Mouse (Mus musculus) forebrain, embryonic 16.5 days (tissue): Measurements from ENCODE around the gene Adam8. TPM values are rescaled to one million over a fixed set of nuclear protein-coding genes. Genes with fewer than 3 reads are reported as not detected.

Experiments
- ATAC-seq: fragments of 200-750 bp; cut with Nextera tagmentation; 2 replicates; pipeline ENCODE4 v1.8.0; 2017; ENCODE audit warnings: mild to moderate bottlenecking, moderate library complexity
- H3K27ac ChIP-seq: fragments of 300-500 bp; sonication (generic); 2 replicates; pipeline ENCODE4 v1.5.1; 2014; ENCODE audit warnings: low read length, control low read depth
- H3K27me3 ChIP-seq: fragments of 300-500 bp; sonication (generic); replicated peaks from 2 replicates; pipeline ENCODE4 v1.6.1; 2014; ENCODE audit warnings: low read length; ENCODE audit not compliant: control insufficient read depth, insufficient read depth
- H3K36me3 ChIP-seq: fragments of 300-500 bp; sonication (generic); 2 replicates; pipeline ENCODE4 v1.6.1; 2014; ENCODE audit not compliant: control insufficient read depth, insufficient read depth
- H3K4me1 ChIP-seq: fragments of 300-500 bp; sonication (generic); replicated peaks from 2 replicates; pipeline ENCODE4 v1.6.1; 2014; ENCODE audit warnings: low read length; ENCODE audit not compliant: control insufficient read depth, insufficient read depth
- H3K4me2 ChIP-seq: fragments of 300-500 bp; sonication (generic); 2 replicates; pipeline ENCODE4 v1.6.1; 2014; ENCODE audit warnings: mild to moderate bottlenecking, low read length, control low read depth
- H3K4me3 ChIP-seq: fragments of 300-500 bp; sonication (generic); replicated peaks from 2 replicates; pipeline ENCODE4 v1.5.1; 2014; ENCODE audit warnings: mild to moderate bottlenecking, low read length, control low read depth
- H3K9ac ChIP-seq: fragments of 300-500 bp; sonication (generic); replicated peaks from 2 replicates; pipeline ENCODE4 v1.6.1; 2014; ENCODE audit warnings: low read depth, low read length, control low read depth
- H3K9me3 ChIP-seq: fragments of 300-500 bp; sonication (generic); 2 replicates; pipeline ENCODE4 v1.6.1; 2016; ENCODE audit warnings: low read length; ENCODE audit not compliant: control insufficient read depth
- WGBS: fragments of 180-500 bp; shearing (Covaris S2); extraction: QIAGEN DNeasy Blood & Tissue Kit; methylation state at CpG from one replicate; pipeline ENCODE4 v1.1.7; 2014; 5-methylcytosine and 5-hydroxymethylcytosine counted together
- polyA plus RNA-seq: library from polyadenylated mRNA; unstranded; fragments of >200 nt; fragmentation: Nextera tagmentation; extraction: Ambion mirVana; gene quantifications from 2 replicates; pipeline ENCODE4 v1.2.1, GENCODE M21; 2015

Gene Adam8
- polyA plus RNA-seq, 1 experiment from 2014 or later: 4.7 TPM

GRCm38 (mm10) chr7:140006861-140007611, 14.7 kb upstream of the Adam8 start:
- Histone ChIP-seq H3K27ac (no peak overlapping the region), H3K9ac (no peak overlapping the region), H3K9me3 (no peaks in the 10 kb centered on the region), H3K4me1 (no peaks in the 10 kb centered on the region), H3K4me3 (no peak overlapping the region), H3K36me3 (peaks cover 39% of the 10 kb centered on the region), H3K27me3 (no peaks in the 10 kb centered on the region), H3K4me2 (no peak overlapping the region)
- no peak for ATAC-seq
- WGBS: 93% methylated on average over 9 of the region's 9 CpGs

- peaks cover 43% of the 10 kb centered on the region for H3K36me3 ChIP-seq
- WGBS: 94% methylated on average over 8 of the region's 8 CpGs
Measured at GRCm38 (mm10) chr7:140004666-140005065, 12.3 kb upstream of the Adam8 start.

GRCm38 (mm10) chr7:140001086-140001740, 8.9 kb upstream of the Adam8 start:
- H3K9ac ChIP-seq: no peak overlapping the region
- H3K4me3 ChIP-seq: no peak overlapping the region
- no peak overlapping the region for H3K27ac ChIP-seq
- H3K4me1 ChIP-seq: no peaks in the 10 kb centered on the region
- H3K9me3 ChIP-seq: no peaks in the 10 kb centered on the region
- peaks cover 57% of the 10 kb centered on the region for H3K36me3 ChIP-seq
- 53% methylated on average over 12 of the region's 12 CpGs for WGBS
- no peak overlapping the region for H3K4me2 ChIP-seq
- no peaks in the 10 kb centered on the region for H3K27me3 ChIP-seq
- ATAC-seq: no peak

More at GRCm38 (mm10) chr7:140004666-140005065, 12.3 kb upstream of the Adam8 start:
- Histone ChIP-seq H3K9me3 (no peaks in the 10 kb centered on the region), H3K27me3 (no peaks in the 10 kb centered on the region), H3K4me2 (no peak overlapping the region), H3K4me3 (no peak overlapping the region), H3K27ac (no peak overlapping the region), H3K9ac (no peak overlapping the region), H3K4me1 (no peaks in the 10 kb centered on the region)
- no peak for ATAC-seq

- H3K4me2 ChIP-seq: no peak overlapping the region
- H3K4me3 ChIP-seq: no peak overlapping the region
- no peak overlapping the region for H3K27ac ChIP-seq
- H3K4me1 ChIP-seq: no peaks in the 10 kb centered on the region
- H3K36me3 ChIP-seq: peaks cover 45% of the 10 kb centered on the region
- H3K9ac ChIP-seq: no peak overlapping the region
- no peaks in the 10 kb centered on the region for H3K27me3 ChIP-seq
- ATAC-seq: no peak
- 95% methylated on average over 13 of the region's 13 CpGs for WGBS
- H3K9me3 ChIP-seq: no peaks in the 10 kb centered on the region
Measured at GRCm38 (mm10) chr7:139998691-139999350, 6.5 kb upstream of the Adam8 start.

- Histone ChIP-seq H3K4me1 (no peaks in the 10 kb centered on the region), H3K9ac (no peak overlapping the region), H3K4me2 (no peak overlapping the region), H3K27me3 (no peaks in the 10 kb centered on the region), H3K9me3 (no peaks in the 10 kb centered on the region), H3K36me3 (peaks cover 29% of the 10 kb centered on the region), H3K4me3 (no peak overlapping the region), H3K27ac (no peak overlapping the region)
- no peak for ATAC-seq
- WGBS: 27% methylated on average over 3 of the region's 3 CpGs
Measured at GRCm38 (mm10) chr7:139994676-139995075, 2.3 kb upstream of the Adam8 start.

- no peak for ATAC-seq
- Histone ChIP-seq H3K4me2 (no peak overlapping the region), H3K4me1 (no peaks in the 10 kb centered on the region), H3K9me3 (no peaks in the 10 kb centered on the region), H3K36me3 (peaks cover 28% of the 10 kb centered on the region), H3K27ac (no peak overlapping the region), H3K4me3 (no peak overlapping the region), H3K9ac (no peak overlapping the region), H3K27me3 (no peaks in the 10 kb centered on the region)
- 84% methylated on average over 4 of the region's 4 CpGs for WGBS
Measured at GRCm38 (mm10) chr7:139994202-139994601, 1.8 kb upstream of the Adam8 start.

- Histone ChIP-seq H3K4me1 (no peaks in the 10 kb centered on the region), H3K9me3 (no peaks in the 10 kb centered on the region), H3K36me3 (peaks cover 22% of the 10 kb centered on the region), H3K9ac (no peak overlapping the region), H3K27me3 (no peaks in the 10 kb centered on the region), H3K4me3 (no peak overlapping the region), H3K27ac (no peak overlapping the region), H3K4me2 (no peak overlapping the region)
- no peak for ATAC-seq
- WGBS: 95% methylated on average over 6 of the region's 6 CpGs
Measured at GRCm38 (mm10) chr7:139993532-139993931, 1.2 kb upstream of the Adam8 start.

GRCm38 (mm10) chr7:139990864-139991394, 1.4 kb downstream of the Adam8 start:
- Histone ChIP-seq H3K4me3 (no peak overlapping the region), H3K9me3 (no peaks in the 10 kb centered on the region), H3K4me2 (no peak overlapping the region), H3K27me3 (no peaks in the 10 kb centered on the region), H3K4me1 (no peaks in the 10 kb centered on the region), H3K36me3 (peaks cover 6% of the 10 kb centered on the region), H3K27ac (no peak overlapping the region), H3K9ac (no peak overlapping the region)
- ATAC-seq: no peak
- 74% methylated on average over 8 of the region's 8 CpGs for WGBS

GRCm38 (mm10) chr7:139988272-139988671, 4.1 kb downstream of the Adam8 start:
- ATAC-seq: no peak
- no peaks in the 10 kb centered on the region for H3K36me3 ChIP-seq
- 87% methylated on average over 9 of the region's 9 CpGs for WGBS

More at GRCm38 (mm10) chr7:139988272-139988671, 4.1 kb downstream of the Adam8 start:
- no peak overlapping the region for H3K27ac ChIP-seq
- H3K4me1 ChIP-seq: no peaks in the 10 kb centered on the region
- H3K9me3 ChIP-seq: no peaks in the 10 kb centered on the region
- H3K4me3 ChIP-seq: no peak overlapping the region
- H3K9ac ChIP-seq: no peak overlapping the region
- H3K4me2 ChIP-seq: no peak overlapping the region
- H3K27me3 ChIP-seq: no peaks in the 10 kb centered on the region
